Mouse (Mus musculus): ENCODE data around the gene Prkn.

DNA sequence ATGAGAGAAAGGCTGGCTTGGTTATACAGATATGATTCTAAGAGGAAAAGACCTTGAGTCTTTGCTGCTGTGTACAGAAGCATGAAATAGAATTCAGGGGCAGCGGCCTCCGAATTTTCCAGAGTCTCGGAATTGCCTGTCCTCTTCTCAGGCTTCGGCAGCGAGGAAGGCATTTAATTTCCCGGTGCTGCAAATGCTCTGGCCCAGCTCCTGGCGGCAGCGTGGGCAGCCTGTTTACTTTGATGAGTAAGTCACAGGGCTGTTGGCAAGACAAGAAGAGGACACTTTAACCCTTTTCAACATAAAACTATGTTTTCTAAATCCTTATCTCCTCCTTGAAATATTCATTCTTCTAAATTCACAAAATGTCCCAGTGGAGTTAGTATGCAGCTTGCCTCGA is 462.9 kb downstream of the Prkn start:
- TF ChIP-seq CTCF (IDR thresholded peaks at IDR 0.05; ENCODE audit: borderline replicate concordance, insufficient read depth, low read depth, low read length) (no peak), POLR2A (IDR thresholded peaks at IDR 0.05; ENCODE audit: borderline replicate concordance, insufficient read depth, low read length) (no peak)

Measured in cerebellum, adult 2 months (tissue).